Mouse (Mus musculus) thymus, adult 2 months (tissue): ENCODE measurements around the gene Reg3b.

Source experiments
- CTCF ChIP-seq: fragments of 200-500 bp; IDR thresholded peaks from 2 replicates; pipeline ENCODE4 v1.5.1; 2012; ENCODE audit warnings: mild to moderate bottlenecking, control low read depth, low read length, moderate library complexity, borderline replicate concordance; ENCODE audit not compliant: control insufficient read depth, poor library complexity, insufficient read depth; ENCODE audit errors: extremely low read depth
- POLR2A ChIP-seq: fragments of 200-500 bp; IDR thresholded peaks from 2 replicates; pipeline ENCODE4 v1.6.1; 2012; ENCODE audit warnings: mild to moderate bottlenecking, low read length, control low read depth, moderate library complexity; ENCODE audit not compliant: control insufficient read depth, poor library complexity, insufficient read depth; ENCODE audit errors: extremely low read depth

- TF ChIP-seq CTCF (no peak), POLR2A (no peak)
Measured at GRCm38 (mm10) chr6:78329166-78329565, 41.3 kb upstream of the Reg3b start.
